Mouse (Mus musculus) duodenum, adult 2 months (tissue): Measurements from ENCODE around the gene Klhl9. TPM values are rescaled to one million over a fixed set of nuclear protein-coding genes. Genes with fewer than 3 reads are reported as not detected.

Experiments
- polyA plus RNA-seq: library from polyadenylated mRNA; depleted of rRNA; stranded (reverse); fragments of >200 nt; gene quantifications from 2 replicates; pipeline ENCODE4 v1.2.3, GENCODE M21; 2012; ENCODE audit warnings: low replicate concordance; rRNA removed

Gene Klhl9
- polyA plus RNA-seq: 5.4 and 7.9 TPM in 2 replicates

DNA sequence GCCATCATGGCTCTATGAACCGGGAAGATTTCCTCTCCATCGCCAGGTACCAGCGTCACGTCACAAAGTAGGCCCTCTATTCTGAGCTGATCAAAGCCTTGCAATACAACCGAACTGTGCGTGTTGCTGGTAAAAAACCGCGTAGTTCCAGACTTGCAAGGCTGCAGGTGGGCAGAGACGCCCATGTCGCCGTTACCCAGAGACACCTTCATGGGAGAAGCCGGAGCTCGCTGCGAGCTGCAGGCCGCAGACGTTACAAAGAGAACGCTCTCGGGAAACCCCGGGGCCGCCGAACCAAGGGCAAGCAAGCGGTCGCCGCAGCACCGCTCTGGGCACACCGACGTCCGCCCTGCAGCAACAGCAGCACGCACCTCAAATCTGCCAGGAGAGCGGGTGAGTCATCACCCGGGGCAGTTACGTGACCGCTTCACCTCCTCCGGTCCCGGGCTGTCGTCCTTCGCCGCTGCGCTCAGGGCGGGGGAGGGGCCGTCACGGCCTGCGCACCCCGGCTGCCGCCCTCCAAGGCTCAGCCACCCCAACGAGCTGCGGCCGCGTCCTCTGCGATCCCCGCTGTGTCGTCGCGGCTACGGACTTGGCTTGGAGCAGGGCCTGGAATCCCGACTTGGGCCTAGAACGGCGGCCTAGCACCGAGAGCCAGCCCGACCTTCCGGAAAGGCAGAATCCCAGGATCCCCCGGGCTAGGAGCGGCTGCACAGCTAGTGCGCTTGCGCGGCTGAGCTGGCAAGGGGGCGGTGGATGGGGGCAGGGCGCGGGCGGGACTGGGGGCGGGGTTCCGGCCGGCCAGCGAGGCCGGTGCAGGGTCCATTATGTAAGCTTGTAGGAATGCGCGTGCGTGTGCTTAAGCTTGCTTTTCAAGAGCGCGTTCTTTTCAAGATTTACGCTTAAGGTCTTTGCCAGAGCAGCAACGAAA is at the start of gene Klhl9, which contains the start of gene Gm26566:
Gene Klhl9, minus strand, starts transcription at position 675 of the 931 bp plus-strand sequence.
Gene Gm26566, plus strand, starts transcription at position 15 of the 931 bp plus-strand sequence.

DNA sequence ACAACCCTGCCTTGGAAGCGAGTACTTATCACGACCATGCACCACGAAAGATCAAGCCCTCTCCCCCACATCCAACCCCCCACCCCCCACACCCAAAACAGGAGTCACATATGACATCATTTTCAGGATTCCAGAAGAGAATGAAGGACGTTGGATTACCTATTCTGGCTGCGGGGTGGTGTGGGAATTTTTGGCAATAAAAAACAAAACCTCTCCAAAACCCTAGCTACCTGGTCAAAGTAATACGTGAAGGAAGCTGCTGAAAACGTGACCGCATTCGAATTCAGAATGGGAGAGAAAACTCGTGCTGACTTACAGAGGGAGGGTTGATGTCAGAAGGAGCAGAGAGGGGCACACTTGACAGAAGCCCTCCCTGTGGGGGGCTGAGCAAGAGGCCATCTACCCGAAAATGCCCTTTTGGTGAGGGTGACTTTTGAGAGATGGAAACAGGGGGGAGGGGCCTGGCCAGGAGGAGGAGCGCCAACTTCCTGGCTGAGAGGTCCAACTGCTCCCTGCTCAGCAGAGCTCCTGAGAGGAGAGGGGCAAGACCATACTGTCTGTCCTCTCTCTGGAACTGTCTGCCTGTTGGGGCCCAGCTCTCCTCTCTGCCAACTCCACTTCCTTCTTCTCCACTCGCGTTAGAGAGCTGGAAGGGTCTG is 37.5 kb upstream of the Klhl9 start, which contains the start of gene Gm13283:
Gene Gm13283, plus strand, starts transcription at position 510 of the 659 bp plus-strand sequence.

DNA sequence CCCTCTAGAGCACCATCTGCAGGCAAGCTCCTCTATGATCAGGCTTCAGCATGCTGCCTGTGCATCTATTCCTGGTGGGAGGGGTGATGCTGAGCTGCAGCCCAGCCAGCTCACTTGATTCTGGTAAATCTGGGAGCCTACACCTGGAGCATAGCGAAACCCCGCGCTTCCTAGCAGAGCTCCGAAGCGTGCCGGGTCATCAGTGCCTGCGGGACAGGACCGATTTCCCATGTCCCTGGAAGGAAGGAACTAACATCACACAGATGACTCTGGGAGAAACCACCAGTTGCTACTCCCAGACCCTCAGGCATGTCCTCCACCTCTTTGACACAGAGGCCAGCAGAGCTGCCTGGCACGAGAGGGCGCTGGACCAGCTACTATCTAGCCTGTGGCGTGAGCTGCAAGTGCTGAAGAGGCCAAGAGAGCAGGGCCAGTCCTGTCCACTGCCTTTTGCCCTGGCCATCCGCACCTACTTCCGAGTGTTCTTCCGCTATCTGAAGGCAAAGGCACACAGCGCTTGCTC is 32.6 kb upstream of the Klhl9 start, which contains the start of gene Gm13271:
Gene Gm13271, plus strand, starts transcription at position 51 of the 523 bp plus-strand sequence.

DNA sequence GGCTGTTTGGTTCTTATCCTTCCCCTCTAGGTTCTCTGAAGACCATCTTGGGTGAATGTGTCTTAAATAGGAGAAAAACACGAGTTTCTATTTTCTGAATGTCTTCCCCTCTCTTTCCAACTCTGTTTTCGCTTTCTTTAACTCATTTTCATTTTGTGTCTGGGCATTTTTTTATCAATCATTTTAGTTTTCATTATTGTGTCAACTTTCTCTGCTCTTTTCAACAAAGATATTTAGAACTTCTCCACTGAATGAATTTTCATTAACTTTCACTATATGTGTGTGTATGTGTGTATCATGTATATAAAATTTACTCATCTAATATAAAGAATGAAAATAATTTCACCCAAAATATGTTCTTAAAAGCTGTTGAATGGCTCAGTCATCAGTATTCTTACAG is 31.0 kb downstream of the Klhl9 start, which contains the start of gene Ifnab:
Gene Ifnab, minus strand, starts transcription at position 101 of the 400 bp plus-strand sequence.

DNA sequence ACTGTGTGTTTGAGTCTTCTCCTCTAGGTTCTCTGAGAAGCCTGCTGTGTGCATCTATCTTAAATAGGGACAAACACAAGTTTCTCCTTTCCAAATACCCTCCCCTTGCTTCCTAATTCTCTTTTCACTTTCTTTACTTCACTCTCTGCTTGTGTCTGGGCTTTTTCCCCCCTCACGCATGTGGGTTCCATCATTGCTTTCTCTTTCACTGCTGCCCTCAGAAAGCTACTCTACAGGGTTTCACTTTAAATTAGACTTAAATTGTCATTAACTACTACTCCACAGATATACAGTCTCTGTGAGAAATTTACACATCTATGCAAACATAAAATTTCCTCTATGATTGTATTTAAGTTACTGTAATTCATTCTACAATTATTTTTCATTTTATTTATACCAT is 38.5 kb downstream of the Klhl9 start, which contains the start of gene Ifna2:
Gene Ifna2, minus strand, starts transcription at position 101 of the 400 bp plus-strand sequence.

DNA sequence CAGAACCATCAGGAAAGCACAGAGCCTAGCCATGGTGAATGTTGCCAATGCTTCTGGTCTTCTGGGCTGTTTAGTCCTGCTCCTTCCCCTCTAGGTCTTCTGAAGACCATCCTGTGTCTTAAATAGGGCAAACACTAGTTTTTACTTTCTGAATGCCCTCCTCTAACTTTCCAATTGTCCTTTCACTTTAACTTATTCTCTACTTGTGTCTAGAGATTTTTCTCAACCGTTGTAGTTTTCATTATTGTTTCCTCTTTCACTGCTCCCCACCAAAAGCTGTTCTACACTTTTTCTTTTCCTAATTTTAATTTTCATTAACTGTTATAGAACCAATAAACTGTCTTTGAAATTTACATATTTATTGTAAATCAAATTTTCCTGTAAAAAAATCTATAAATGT is 45.4 kb downstream of the Klhl9 start, which contains the start of gene Ifna16:
Gene Ifna16, minus strand, starts transcription at position 101 of the 400 bp plus-strand sequence.

Other genes starting within 250 kb of the Klhl9 start
- gene Ifnb1, start 199.7 kb downstream of the Klhl9 start, polyA plus RNA-seq: not detected in 2 replicates
- gene Ifna15, start 164.2 kb downstream of the Klhl9 start, polyA plus RNA-seq: not detected in 2 replicates
- gene Ifna14, start 150.7 kb downstream of the Klhl9 start, polyA plus RNA-seq: not detected in 2 replicates
- not detected in 2 replicates for gene Ifna9, start 130.1 kb downstream of the Klhl9 start, polyA plus RNA-seq
- gene Ifna12, start 119.1 kb downstream of the Klhl9 start, polyA plus RNA-seq: not detected in 2 replicates
- gene C87499, start 88.1 kb downstream of the Klhl9 start, polyA plus RNA-seq: not detected in 2 replicates
- gene Ifna13, start 78.0 kb downstream of the Klhl9 start, polyA plus RNA-seq: not detected in 2 replicates
- gene Ifna16, start 45.5 kb downstream of the Klhl9 start, polyA plus RNA-seq: not detected in 2 replicates
- not detected in 2 replicates for gene Ifna2, start 38.6 kb downstream of the Klhl9 start, polyA plus RNA-seq
- gene Ifnab, start 31.1 kb downstream of the Klhl9 start, polyA plus RNA-seq: not detected in 2 replicates
- gene Gm26566, start 660 bp downstream of the Klhl9 start, polyA plus RNA-seq: 0.11 and 0.27 TPM in 2 replicates
- not detected in 2 replicates for gene Gm13271, start 32.4 kb upstream of the Klhl9 start, polyA plus RNA-seq
- gene Gm13283, start 37.7 kb upstream of the Klhl9 start, polyA plus RNA-seq: not detected in 2 replicates
- gene Gm13290, start 51.4 kb upstream of the Klhl9 start, polyA plus RNA-seq: not detected in 2 replicates
- gene Gm13289, start 54.5 kb upstream of the Klhl9 start, polyA plus RNA-seq: not detected in 2 replicates
- gene Gm13272, start 57.4 kb upstream of the Klhl9 start, polyA plus RNA-seq: not detected in 2 replicates
- not detected in 2 replicates for gene Ifnz, start 59.7 kb upstream of the Klhl9 start, polyA plus RNA-seq
- gene Gm13276, start 63.2 kb upstream of the Klhl9 start, polyA plus RNA-seq: not detected in 2 replicates
- not detected in 2 replicates for gene Gm13277, start 66.2 kb upstream of the Klhl9 start, polyA plus RNA-seq
- not detected in 2 replicates for gene Gm13278, start 69.1 kb upstream of the Klhl9 start, polyA plus RNA-seq
- gene Gm13275, start 72.0 kb upstream of the Klhl9 start, polyA plus RNA-seq: not detected in 2 replicates
- gene Gm13279, start 74.9 kb upstream of the Klhl9 start, polyA plus RNA-seq: not detected in 2 replicates
- gene Gm13285, start 77.2 kb upstream of the Klhl9 start, polyA plus RNA-seq: not detected in 2 replicates
- gene Gm13287, start 80.8 kb upstream of the Klhl9 start, polyA plus RNA-seq: 0.49 TPM in 1 of 2 replicates, not detected in the other
- gene Gm13288, start 83.1 kb upstream of the Klhl9 start, polyA plus RNA-seq: not detected in 2 replicates
- gene Ifna7, start 93.8 kb upstream of the Klhl9 start, polyA plus RNA-seq: not detected in 2 replicates
- gene Ifna11, start 97.5 kb upstream of the Klhl9 start, polyA plus RNA-seq: not detected in 2 replicates
- gene Ifna6, start 105.0 kb upstream of the Klhl9 start, polyA plus RNA-seq: not detected in 2 replicates
- gene Ifna5, start 113.1 kb upstream of the Klhl9 start, polyA plus RNA-seq: not detected in 2 replicates
- not detected in 2 replicates for gene Ifna4, start 119.4 kb upstream of the Klhl9 start, polyA plus RNA-seq
- gene Ifna1, start 127.6 kb upstream of the Klhl9 start, polyA plus RNA-seq: not detected in 2 replicates
- 0.21 TPM in 1 of 2 replicates, not detected in the other for gene Ifne, start 157.7 kb upstream of the Klhl9 start, polyA plus RNA-seq